ENCODE assay signal across 33 mouse cellular contexts in the genomic region with DNA sequence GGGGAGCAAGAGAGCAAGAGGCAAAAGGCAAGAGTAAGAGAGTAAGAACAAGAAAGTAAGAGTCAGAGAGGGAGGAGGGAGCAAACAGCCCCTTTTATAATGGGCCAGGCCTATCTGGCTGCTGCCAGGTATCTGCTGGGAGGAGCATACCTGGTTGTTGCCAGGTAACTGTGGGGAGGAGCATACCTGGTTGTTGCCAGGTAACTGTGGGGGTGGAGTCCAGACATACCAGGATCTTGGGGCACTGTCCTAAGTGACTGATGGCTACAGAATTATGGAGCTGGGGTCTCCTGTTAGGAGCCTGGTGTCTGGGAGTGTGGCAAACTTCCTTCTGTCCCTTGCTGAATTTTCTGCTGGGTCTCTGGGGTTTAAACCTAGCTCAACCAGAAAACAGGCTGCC.
"Had no signal": no experiment of that assay in that cellular context is flagged by ENCODE, and none has a peak within 500 bp of the region (broad histone marks: within the 10 kb centered on the region; RNA-seq: fewer than 3 reads in every experiment).

No protein-coding gene starts in this region.

- H3K27me3 ChIP-seq: heart, embryonic 12.5 days; heart, embryonic 13.5 days; heart, embryonic 15.5 days; hindbrain, embryonic 12.5 days; hindbrain, embryonic 13.5 days; hindbrain, embryonic 15.5 days; kidney, embryonic 15.5 days had no signal

- H3K4me1 ChIP-seq: heart, embryonic 10.5 days; heart, embryonic 12.5 days; heart, embryonic 13.5 days; heart, embryonic 15.5 days; hindbrain, embryonic 10.5 days; hindbrain, embryonic 12.5 days; hindbrain, embryonic 13.5 days; hindbrain, embryonic 15.5 days; kidney, embryonic 15.5 days had no signal

- H3K4me2 ChIP-seq: heart, embryonic 11.5 days; heart, embryonic 12.5 days; heart, embryonic 13.5 days; heart, embryonic 15.5 days; hindbrain, embryonic 12.5 days; hindbrain, embryonic 13.5 days; hindbrain, embryonic 14.5 days; hindbrain, embryonic 15.5 days; kidney, embryonic 15.5 days had no signal

- H3K4me3 ChIP-seq: heart, embryonic 10.5 days; heart, embryonic 12.5 days; heart, embryonic 13.5 days; heart, embryonic 15.5 days; hindbrain, embryonic 10.5 days; hindbrain, embryonic 12.5 days; hindbrain, embryonic 13.5 days; hindbrain, embryonic 15.5 days; kidney, embryonic 15.5 days; layer of hippocampus, adult 2 months; left cerebral cortex, adult 2 months had no signal

- H3K9ac ChIP-seq: heart, embryonic 12.5 days; heart, embryonic 13.5 days; heart, embryonic 15.5 days; hindbrain, embryonic 12.5 days; hindbrain, embryonic 13.5 days; hindbrain, embryonic 14.5 days; hindbrain, embryonic 15.5 days; kidney, embryonic 15.5 days had no signal

- H3K9me3 ChIP-seq: heart, embryonic 10.5 days; heart, embryonic 12.5 days; heart, embryonic 13.5 days; heart, embryonic 15.5 days; hindbrain, embryonic 10.5 days; hindbrain, embryonic 12.5 days; hindbrain, embryonic 13.5 days; hindbrain, embryonic 15.5 days; kidney, embryonic 15.5 days had no signal

- ATAC-seq: hindbrain, embryonic 16.5 days; hindbrain, postnatal 0 days; inflammation-experienced regulatory T-cells, adult 6 months; intestine, postnatal 0 days had no signal

- H3K36me3 ChIP-seq: heart, embryonic 10.5 days; heart, embryonic 12.5 days; heart, embryonic 13.5 days; heart, embryonic 15.5 days; hindbrain, embryonic 10.5 days; hindbrain, embryonic 12.5 days; hindbrain, embryonic 13.5 days; hindbrain, embryonic 15.5 days; kidney, embryonic 15.5 days had no signal

- H3K27ac ChIP-seq: heart, embryonic 10.5 days; heart, embryonic 13.5 days; heart, embryonic 15.5 days; hindbrain, embryonic 10.5 days; hindbrain, embryonic 12.5 days; hindbrain, embryonic 13.5 days; hindbrain, embryonic 14.5 days; hindbrain, embryonic 15.5 days; hindbrain, postnatal 0 days; kidney, embryonic 15.5 days; kidney, postnatal 0 days; layer of hippocampus, adult 2 months; left cerebral cortex, adult 2 months had no signal

- DNase-seq: heart, postnatal 10 days; heart, postnatal 14 days; heart, postnatal 4 days; kidney, adult 11 months; kidney, adult 18-20 months; kidney, adult 2 months; kidney, adult 8-10 months; kidney, adult 9 months; kidney, postnatal 10 days; kidney, postnatal 14 days; kidney, postnatal 25 days; kidney, postnatal 36 days; kidney, postnatal 4 days; layer of hippocampus, adult 9-11 months; layer of hippocampus, postnatal 36 days had no signal
